ENCODE assay signal across 30 mouse cellular contexts in genomic region chr2:14943691-14944357, GRCm38 (mm10).
DNase-seq lines count a peak whose midpoint lies in the region; ATAC-seq and TF ChIP-seq lines count a peak whose summit lies in the region.
"Had no signal": no experiment of that assay in that cellular context is flagged by ENCODE, and none has a peak within 500 bp of the region (broad histone marks: within the 10 kb centered on the region; RNA-seq: fewer than 3 reads in every experiment).

No protein-coding gene starts in this region.

- no peaks in the 10 kb centered on the region for H3K9me3 ChIP-seq in lung, postnatal 0 days (ENCODE audit: low read length)
- no peaks in the 10 kb centered on the region for H3K9me3 ChIP-seq in hindbrain, embryonic 13.5 days
- no peaks in the 10 kb centered on the region for H3K9me3 ChIP-seq in forebrain, embryonic 13.5 days (replicated peaks)
- H3K9me3 ChIP-seq: heart, embryonic 12.5 days; hindbrain, embryonic 10.5 days; kidney, embryonic 15.5 days; liver, embryonic 13.5 days; midbrain, embryonic 10.5 days; midbrain, embryonic 15.5 days; neural tube, embryonic 15.5 days had no signal

- H3K27ac ChIP-seq in lung, postnatal 0 days (ENCODE audit: low read length), result no peak overlapping the region
- H3K27ac ChIP-seq in hindbrain, embryonic 13.5 days, result no peak overlapping the region
- no peak overlapping the region for H3K27ac ChIP-seq in forebrain, embryonic 13.5 days
- H3K27ac ChIP-seq: hindbrain, embryonic 10.5 days; kidney, embryonic 15.5 days; layer of hippocampus, adult 2 months; liver, embryonic 13.5 days; macrophage; midbrain, embryonic 10.5 days; midbrain, embryonic 15.5 days; neural tube, embryonic 15.5 days had no signal

- peak; percentile 41; the same call in 1 of the 2 replicates for ATAC-seq in lung, postnatal 0 days
- ATAC-seq in granulocyte monocyte progenitor cell, adult 5-6 weeks (replicated peaks; ENCODE audit: poor library complexity, severe bottlenecking), result peak; percentile 96
- ATAC-seq in megakaryocyte progenitor cell, adult 5-6 weeks (replicated peaks; ENCODE audit: poor library complexity), result peak; percentile 94
- no peak for ATAC-seq in hindbrain, embryonic 13.5 days (ENCODE audit: low FRiP score)
- no peak for ATAC-seq in forebrain, embryonic 13.5 days
- ATAC-seq: forebrain, postnatal 0 days; hindbrain, embryonic 16.5 days; midbrain, embryonic 15.5 days had no signal

- no peaks in the 10 kb centered on the region for H3K27me3 ChIP-seq in lung, postnatal 0 days (replicated peaks; ENCODE audit: insufficient read depth, low read length)
- H3K27me3 ChIP-seq in hindbrain, embryonic 13.5 days, result no peaks in the 10 kb centered on the region
- H3K27me3 ChIP-seq in forebrain, embryonic 13.5 days, result no peaks in the 10 kb centered on the region
- H3K27me3 ChIP-seq: heart, embryonic 12.5 days; kidney, embryonic 15.5 days; liver, embryonic 13.5 days; midbrain, embryonic 15.5 days; neural tube, embryonic 15.5 days had no signal

- H3K4me1 ChIP-seq in lung, postnatal 0 days (ENCODE audit: insufficient read depth, low read depth, low read length), result no peaks in the 10 kb centered on the region
- H3K4me1 ChIP-seq in hindbrain, embryonic 13.5 days (replicated peaks), result no peaks in the 10 kb centered on the region
- H3K4me1 ChIP-seq in forebrain, embryonic 13.5 days, result no peaks in the 10 kb centered on the region
- H3K4me1 ChIP-seq: heart, embryonic 12.5 days; hindbrain, embryonic 10.5 days; kidney, embryonic 15.5 days; liver, embryonic 13.5 days; midbrain, embryonic 10.5 days; midbrain, embryonic 15.5 days; neural tube, embryonic 15.5 days had no signal

- no peaks in the 10 kb centered on the region for H3K36me3 ChIP-seq in lung, postnatal 0 days (ENCODE audit: insufficient read depth, low read length)
- H3K36me3 ChIP-seq in hindbrain, embryonic 13.5 days, result no peaks in the 10 kb centered on the region
- H3K36me3 ChIP-seq in forebrain, embryonic 13.5 days (ENCODE audit: poor library complexity, severe bottlenecking), result no peaks in the 10 kb centered on the region
- H3K36me3 ChIP-seq: heart, embryonic 12.5 days; hindbrain, embryonic 10.5 days; kidney, embryonic 15.5 days; liver, embryonic 13.5 days; midbrain, embryonic 10.5 days; midbrain, embryonic 15.5 days; neural tube, embryonic 15.5 days had no signal

- WGBS in lung, postnatal 0 days, result 64% methylated on average over 3 of the region's 3 CpGs
- WGBS in hindbrain, embryonic 13.5 days, result 91% methylated on average over 3 of the region's 3 CpGs
- 89% methylated on average over 3 of the region's 3 CpGs for WGBS in forebrain, embryonic 13.5 days

- no peak overlapping the region for H3K4me2 ChIP-seq in lung, postnatal 0 days (replicated peaks; ENCODE audit: low read depth, low read length)
- H3K4me2 ChIP-seq in hindbrain, embryonic 13.5 days, result no peak overlapping the region
- no peak overlapping the region for H3K4me2 ChIP-seq in forebrain, embryonic 13.5 days
- H3K4me2 ChIP-seq: heart, embryonic 12.5 days; kidney, embryonic 15.5 days; liver, embryonic 13.5 days; midbrain, embryonic 15.5 days; neural tube, embryonic 15.5 days had no signal

- no peak overlapping the region for H3K4me3 ChIP-seq in lung, postnatal 0 days (ENCODE audit: low read depth, low read length)
- no peak overlapping the region for H3K4me3 ChIP-seq in hindbrain, embryonic 13.5 days
- no peak overlapping the region for H3K4me3 ChIP-seq in forebrain, embryonic 13.5 days
- H3K4me3 ChIP-seq: erythroblast, embryonic 14.5 days; heart, embryonic 12.5 days; hindbrain, embryonic 10.5 days; kidney, embryonic 15.5 days; layer of hippocampus, adult 2 months; liver, embryonic 13.5 days; midbrain, embryonic 10.5 days; midbrain, embryonic 15.5 days; neural tube, embryonic 15.5 days had no signal

- no peak overlapping the region for H3K9ac ChIP-seq in lung, postnatal 0 days (replicated peaks; ENCODE audit: low read depth)
- H3K9ac ChIP-seq in hindbrain, embryonic 13.5 days, result no peak overlapping the region
- H3K9ac ChIP-seq in forebrain, embryonic 13.5 days, result no peak overlapping the region
- H3K9ac ChIP-seq: forebrain, postnatal 0 days; heart, embryonic 12.5 days; kidney, embryonic 15.5 days; liver, embryonic 13.5 days; midbrain, embryonic 15.5 days; neural tube, embryonic 15.5 days had no signal

- no peak for TF ChIP-seq CTCF in lung, postnatal 0 days (IDR thresholded peaks at IDR 0.05)

- TF ChIP-seq EP300 in lung, postnatal 0 days (IDR thresholded peaks at IDR 0.05), result no peak

- no peak for DNase-seq in lung, postnatal 0 days (ENCODE audit: low spot score)
- no peak for DNase-seq in lung, postnatal 25 days (ENCODE audit: low spot score)
- peak; percentile 18 to 44 for DNase-seq in B cell, adult 2 months
- no peak for DNase-seq in left cerebral cortex, adult 11 months (ENCODE audit: low spot score)
- DNase-seq: adrenal gland, postnatal 25 days; cerebellum, adult 18-20 months; cerebellum, postnatal 10 days; forebrain, postnatal 0 days; gastrocnemius, postnatal 14 days; heart, adult 11 months; kidney, adult 18-20 months; kidney, postnatal 25 days; left cerebral cortex, postnatal 4 days; liver, embryonic 13.5 days; right cerebral cortex, postnatal 25 days; thymus, adult 2 months had no signal

Comparison
In these comparisons a context has a peak if more than half of its experiments do, and no peak if none do; other contexts are left out.
1. ATAC-seq: peak in lung, postnatal 0 days (single experiment), granulocyte monocyte progenitor cell, adult 5-6 weeks (single experiment) and megakaryocyte progenitor cell, adult 5-6 weeks (single experiment); none in hindbrain, embryonic 13.5 days (single experiment) and forebrain, embryonic 13.5 days (single experiment).
2. DNase-seq: peak in B cell, adult 2 months (2 of 2); none in lung, postnatal 0 days (single experiment), lung, postnatal 25 days (single experiment) and left cerebral cortex, adult 11 months (single experiment).